Mouse (Mus musculus): ENCODE measurements at regions not wholly inside any gene's neighbourhood (a gene's known extent, or its start where the extent isn't known, plus 50 kb on each side); places are given as distances from the start of the nearest gene placed in this dataset.

DNA sequence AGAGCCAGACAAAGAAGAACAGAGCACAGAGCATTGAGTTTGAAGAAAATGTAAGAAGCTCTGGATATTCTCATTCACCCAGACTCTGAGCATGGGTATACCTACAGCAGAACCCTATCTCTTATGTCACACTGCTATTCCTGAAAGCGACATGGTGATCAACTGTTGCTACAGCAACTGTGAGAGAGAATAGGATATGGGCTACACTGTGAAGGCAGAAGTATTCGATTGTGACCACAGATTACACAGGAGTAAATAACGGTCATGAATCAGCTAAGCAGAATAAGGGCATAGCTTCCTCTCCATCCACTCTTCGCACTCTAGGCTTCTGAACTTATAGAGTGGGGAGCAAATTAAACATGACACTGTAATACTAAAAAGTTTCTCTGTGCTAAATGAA is 417.0 kb upstream of the Nox3 start:
- Histone ChIP-seq H3K79me2 (ENCODE audit: control insufficient read depth, insufficient read depth) (no peaks in the 10 kb centered on the region), H3K27me3 (ENCODE audit: control insufficient read depth, insufficient read depth, insufficient read length) (no peaks in the 10 kb centered on the region), H3K4me3 (no peak overlapping the region), H3ac (ENCODE audit: control insufficient read depth, insufficient read length) (no peak overlapping the region), H3K4me2 (ENCODE audit: low read depth) (no peak overlapping the region), H3K36me3 (ENCODE audit: control insufficient read depth, insufficient read depth) (no peaks in the 10 kb centered on the region)
- TF ChIP-seq POLR2AphosphoS2 (IDR thresholded peaks at IDR 0.05; ENCODE audit: insufficient read length, low read depth) (no peak), CEBPB (IDR thresholded peaks at IDR 0.05; ENCODE audit: insufficient read depth, poor library complexity, severe bottlenecking) (no peak), SRF (IDR thresholded peaks at IDR 0.05; ENCODE audit: control insufficient read depth, insufficient read length, low read depth) (no peak), POLR2A (IDR thresholded peaks at IDR 0.05; ENCODE audit: insufficient read length, low read depth) (no peak), MAX (IDR thresholded peaks at IDR 0.05; ENCODE audit: low read depth) (no peak), TCF12 (IDR thresholded peaks at IDR 0.05; ENCODE audit: insufficient read depth, poor library complexity, severe bottlenecking) (no peak), MYOG (IDR thresholded peaks at IDR 0.05; ENCODE audit: control insufficient read depth in 1 of 3, insufficient read depth in 1 of 3, insufficient read length in 2 of 3, low read depth in 2 of 3) (no peak), REST (IDR thresholded peaks at IDR 0.05; ENCODE audit: insufficient read depth, insufficient read length) (no peak), USF1 (IDR thresholded peaks at IDR 0.05; ENCODE audit: low read depth) (no peak), MYOD1 (IDR thresholded peaks at IDR 0.05; ENCODE audit: control insufficient read depth in 1 of 3, insufficient read length in 2 of 3, low read depth in 2 of 3) (no peak), TCF3 (IDR thresholded peaks at IDR 0.05; ENCODE audit: insufficient read length, low read depth) (no peak), E2F4 (IDR thresholded peaks at IDR 0.05; ENCODE audit: insufficient read depth) (no peak)

- Histone ChIP-seq H3K27me3 (ENCODE audit: control insufficient read depth, insufficient read depth, insufficient read length) (no peaks in the 10 kb centered on the region), H3K4me2 (ENCODE audit: low read depth) (no peak overlapping the region), H3K4me3 (no peak overlapping the region), H3ac (ENCODE audit: control insufficient read depth, insufficient read length) (no peak overlapping the region), H3K79me2 (ENCODE audit: control insufficient read depth, insufficient read depth) (no peaks in the 10 kb centered on the region), H3K36me3 (ENCODE audit: control insufficient read depth, insufficient read depth) (no peaks in the 10 kb centered on the region)
- TF ChIP-seq CEBPB (IDR thresholded peaks at IDR 0.05; ENCODE audit: insufficient read depth, poor library complexity, severe bottlenecking) (no peak), MAX (IDR thresholded peaks at IDR 0.05; ENCODE audit: low read depth) (no peak), SRF (IDR thresholded peaks at IDR 0.05; ENCODE audit: control insufficient read depth, insufficient read length, low read depth) (no peak), E2F4 (IDR thresholded peaks at IDR 0.05; ENCODE audit: insufficient read depth) (no peak), TCF12 (IDR thresholded peaks at IDR 0.05; ENCODE audit: insufficient read depth, poor library complexity, severe bottlenecking) (no peak)
Measured at GRCm38 (mm10) chr17:4116476-4116875, 420.4 kb upstream of the Nox3 start.

GRCm38 (mm10) chr17:4133678-4134077 is 437.6 kb upstream of the Nox3 start:
- Histone ChIP-seq H3K27me3 (ENCODE audit: control insufficient read depth, insufficient read depth, insufficient read length) (no peaks in the 10 kb centered on the region), H3K4me2 (ENCODE audit: low read depth) (no peak overlapping the region), H3ac (ENCODE audit: control insufficient read depth, insufficient read length) (no peak overlapping the region), H3K4me3 (no peak overlapping the region), H3K79me2 (ENCODE audit: control insufficient read depth, insufficient read depth) (no peaks in the 10 kb centered on the region), H3K36me3 (ENCODE audit: control insufficient read depth, insufficient read depth) (no peaks in the 10 kb centered on the region)
- TF ChIP-seq MYOD1 (IDR thresholded peaks at IDR 0.05; ENCODE audit: control insufficient read depth in 1 of 3, insufficient read length in 2 of 3, low read depth in 2 of 3) (no peak), MYOG (IDR thresholded peaks at IDR 0.05; ENCODE audit: control insufficient read depth in 1 of 3, insufficient read depth in 1 of 3, insufficient read length in 2 of 3, low read depth in 2 of 3) (no peak), CEBPB (IDR thresholded peaks at IDR 0.05; ENCODE audit: insufficient read depth, poor library complexity, severe bottlenecking) (no peak), POLR2AphosphoS2 (IDR thresholded peaks at IDR 0.05; ENCODE audit: insufficient read length, low read depth) (no peak), TCF12 (IDR thresholded peaks at IDR 0.05; ENCODE audit: insufficient read depth, poor library complexity, severe bottlenecking) (no peak), TCF3 (IDR thresholded peaks at IDR 0.05; ENCODE audit: insufficient read length, low read depth) (no peak), REST (IDR thresholded peaks at IDR 0.05; ENCODE audit: insufficient read depth, insufficient read length) (no peak), MAX (IDR thresholded peaks at IDR 0.05; ENCODE audit: low read depth) (no peak), E2F4 (IDR thresholded peaks at IDR 0.05; ENCODE audit: insufficient read depth) (no peak), USF1 (IDR thresholded peaks at IDR 0.05; ENCODE audit: low read depth) (no peak)

GRCm38 (mm10) chr17:4163502-4163901 is 467.4 kb upstream of the Nox3 start:
- Histone ChIP-seq H3K36me3 (ENCODE audit: control insufficient read depth, insufficient read depth) (no peaks in the 10 kb centered on the region), H3ac (ENCODE audit: control insufficient read depth, insufficient read length) (no peak overlapping the region), H3K27me3 (ENCODE audit: control insufficient read depth, insufficient read depth, insufficient read length) (no peaks in the 10 kb centered on the region), H3K4me2 (ENCODE audit: low read depth) (no peak overlapping the region), H3K4me3 (no peak overlapping the region), H3K79me2 (ENCODE audit: control insufficient read depth, insufficient read depth) (no peaks in the 10 kb centered on the region)
- TF ChIP-seq CEBPB (IDR thresholded peaks at IDR 0.05; ENCODE audit: insufficient read depth, poor library complexity, severe bottlenecking) (no peak), REST (IDR thresholded peaks at IDR 0.05; ENCODE audit: insufficient read depth, insufficient read length) (no peak), TCF12 (IDR thresholded peaks at IDR 0.05; ENCODE audit: insufficient read depth, poor library complexity, severe bottlenecking) (no peak), POLR2A (IDR thresholded peaks at IDR 0.05; ENCODE audit: insufficient read length, low read depth) (no peak), MYOD1 (IDR thresholded peaks at IDR 0.05; ENCODE audit: control insufficient read depth in 1 of 3, insufficient read length in 2 of 3, low read depth in 2 of 3) (no peak), POLR2AphosphoS2 (IDR thresholded peaks at IDR 0.05; ENCODE audit: insufficient read length, low read depth) (no peak), MAX (IDR thresholded peaks at IDR 0.05; ENCODE audit: low read depth) (no peak), USF1 (IDR thresholded peaks at IDR 0.05; ENCODE audit: low read depth) (no peak), E2F4 (IDR thresholded peaks at IDR 0.05; ENCODE audit: insufficient read depth) (no peak), TCF3 (IDR thresholded peaks at IDR 0.05; ENCODE audit: insufficient read length, low read depth) (no peak), SRF (IDR thresholded peaks at IDR 0.05; ENCODE audit: control insufficient read depth, insufficient read length, low read depth) (no peak), MYOG (IDR thresholded peaks at IDR 0.05; ENCODE audit: control insufficient read depth in 1 of 3, insufficient read depth in 1 of 3, insufficient read length in 2 of 3, low read depth in 2 of 3) (no peak)

GRCm38 (mm10) chr17:4173951-4174361 is 477.9 kb upstream of the Nox3 start:
- Histone ChIP-seq H3K4me2 (ENCODE audit: low read depth) (no peak overlapping the region), H3K36me3 (ENCODE audit: control insufficient read depth, insufficient read depth) (no peaks in the 10 kb centered on the region), H3K4me3 (no peak overlapping the region), H3ac (ENCODE audit: control insufficient read depth, insufficient read length) (no peak overlapping the region), H3K79me2 (ENCODE audit: control insufficient read depth, insufficient read depth) (no peaks in the 10 kb centered on the region), H3K27me3 (ENCODE audit: control insufficient read depth, insufficient read depth, insufficient read length) (no peaks in the 10 kb centered on the region)
- TF ChIP-seq MAX (IDR thresholded peaks at IDR 0.05; ENCODE audit: low read depth) (no peak), REST (IDR thresholded peaks at IDR 0.05; ENCODE audit: insufficient read depth, insufficient read length) (no peak), SRF (IDR thresholded peaks at IDR 0.05; ENCODE audit: control insufficient read depth, insufficient read length, low read depth) (no peak), E2F4 (IDR thresholded peaks at IDR 0.05; ENCODE audit: insufficient read depth) (no peak)
